Mouse (Mus musculus): ENCODE data around the gene Dohh. TPM values are rescaled to one million over a fixed set of nuclear protein-coding genes. Genes with fewer than 3 reads are reported as not detected.

The Dohh gene
- polyA plus RNA-seq, 1 experiment from 2014 or later, result 61.4 TPM

DNA sequence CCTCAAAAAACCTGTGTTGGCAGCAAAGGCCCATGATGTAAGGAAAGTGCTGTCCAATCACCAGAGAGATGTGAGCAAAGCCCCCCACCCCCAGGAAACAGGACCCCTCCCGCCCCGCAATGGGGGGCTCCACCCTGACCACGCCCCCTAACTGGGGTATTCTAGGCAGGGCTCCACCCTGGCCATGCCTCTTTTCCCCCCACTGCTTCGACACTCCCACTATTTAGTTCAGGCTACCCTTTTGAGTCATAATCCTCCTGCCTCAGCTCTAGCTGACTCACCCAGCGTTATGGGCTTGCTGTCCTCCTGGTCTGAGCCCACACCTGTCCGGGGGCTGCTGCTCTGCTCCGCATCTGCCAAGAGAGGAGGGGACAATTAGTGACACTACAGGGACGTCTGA is 25.1 kb downstream of the Dohh start:
- ATAC-seq (ENCODE audit: low read depth) (no peak), DNase-seq (ENCODE audit: low spot score) (no peak)
- Histone ChIP-seq H3K4me1 (ENCODE audit: control insufficient read depth, insufficient read depth, low read length) (peaks cover 56% of the 10 kb centered on the region), H3K27ac (replicated peaks; ENCODE audit: low read depth, low read length) (0 out of 2 replicates have a peak overlapping the region, but pooled peaks have one; percentile 40), H3K4me2 (ENCODE audit: low read depth, low read length) (no peak overlapping the region), H3K4me3 (ENCODE audit: low read depth, low read length) (no peak overlapping the region), H3K9me3 (ENCODE audit: control insufficient read depth, low read length) (no peaks in the 10 kb centered on the region), H3K36me3 (ENCODE audit: control insufficient read depth, insufficient read depth, low read length) (peaks cover 58% of the 10 kb centered on the region), H3K27me3 (replicated peaks; ENCODE audit: control insufficient read depth, insufficient read depth, low read length) (no peaks in the 10 kb centered on the region), H3K9ac (ENCODE audit: low read depth, low read length) (no peak overlapping the region)
- 21% methylated on average over 6 of the region's 8 CpGs for WGBS

DNA sequence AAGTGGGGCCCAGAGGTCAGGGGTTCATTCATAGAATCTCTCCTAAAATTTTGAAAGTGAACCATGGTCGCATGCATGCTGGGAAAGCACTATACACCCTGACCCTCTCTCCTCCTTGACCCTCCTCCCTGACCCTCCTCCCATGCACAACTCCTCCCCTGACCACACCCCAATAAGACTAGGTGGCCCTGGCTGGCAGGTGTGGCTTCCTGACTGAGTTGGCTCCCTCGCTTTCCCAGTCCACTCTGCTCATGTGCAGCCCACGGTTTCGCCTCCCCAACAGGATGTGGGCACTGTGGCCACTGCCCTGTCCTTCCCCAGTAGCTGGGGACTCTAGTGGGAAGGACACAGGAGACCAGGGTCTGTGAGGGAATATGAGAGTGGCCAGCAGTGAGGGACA is 26.1 kb downstream of the Dohh start:
- WGBS, result 56% methylated on average over 4 of the region's 4 CpGs
- Histone ChIP-seq H3K4me2 (ENCODE audit: low read depth, low read length) (no peak overlapping the region), H3K9ac (ENCODE audit: low read depth, low read length) (no peak overlapping the region)

DNA sequence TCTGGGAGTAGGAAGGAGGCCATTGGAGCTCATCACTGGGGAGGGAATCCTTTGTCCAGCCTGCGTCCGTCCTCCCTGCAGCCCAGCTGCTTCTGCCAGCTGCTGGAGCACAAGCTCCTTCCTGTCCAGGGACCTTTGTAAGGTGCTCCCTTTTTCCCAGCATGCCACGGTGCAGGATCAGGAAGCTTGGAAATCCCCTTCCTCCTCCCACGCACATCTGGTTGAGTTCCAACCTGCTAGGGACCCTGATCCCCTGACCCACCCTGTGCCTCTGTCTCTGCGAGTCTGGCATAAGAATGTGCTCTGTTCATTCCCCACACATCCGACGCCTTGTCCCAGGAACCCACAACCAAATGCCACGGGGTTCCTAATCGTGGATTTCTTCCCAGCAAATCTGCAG is 26.8 kb downstream of the Dohh start:
- Histone ChIP-seq H3K36me3 (ENCODE audit: control insufficient read depth, insufficient read depth, low read length) (peaks cover 43% of the 10 kb centered on the region), H3K27ac (replicated peaks; ENCODE audit: low read depth, low read length) (peak overlapping the region; percentile 84), H3K9me3 (ENCODE audit: control insufficient read depth, low read length) (no peaks in the 10 kb centered on the region), H3K4me1 (ENCODE audit: control insufficient read depth, insufficient read depth, low read length) (peaks cover 70% of the 10 kb centered on the region), H3K27me3 (replicated peaks; ENCODE audit: control insufficient read depth, insufficient read depth, low read length) (no peaks in the 10 kb centered on the region), H3K4me3 (ENCODE audit: low read depth, low read length) (no peak overlapping the region), H3K9ac (ENCODE audit: low read depth, low read length) (no peak overlapping the region), H3K4me2 (ENCODE audit: low read depth, low read length) (no peak overlapping the region)
- 68% methylated on average over 9 of the region's 9 CpGs for WGBS
- ATAC-seq (ENCODE audit: low read depth) (no peak), DNase-seq (ENCODE audit: low spot score) (no peak)

More for the DNA sequence above, 26.1 kb downstream of the Dohh start:
- H3K9me3 ChIP-seq (ENCODE audit: control insufficient read depth, low read length), result no peaks in the 10 kb centered on the region
- ATAC-seq (ENCODE audit: low read depth) (no peak), DNase-seq (ENCODE audit: low spot score) (no peak)
- peak overlapping the region; percentile 40; the same call in 1 of the 2 replicates for H3K27ac ChIP-seq (replicated peaks; ENCODE audit: low read depth, low read length)
- H3K36me3 ChIP-seq (ENCODE audit: control insufficient read depth, insufficient read depth, low read length), result peaks cover 49% of the 10 kb centered on the region
- H3K4me3 ChIP-seq (ENCODE audit: low read depth, low read length), result no peak overlapping the region
- peaks cover 64% of the 10 kb centered on the region for H3K4me1 ChIP-seq (ENCODE audit: control insufficient read depth, insufficient read depth, low read length)
- no peaks in the 10 kb centered on the region for H3K27me3 ChIP-seq (replicated peaks; ENCODE audit: control insufficient read depth, insufficient read depth, low read length)

DNA sequence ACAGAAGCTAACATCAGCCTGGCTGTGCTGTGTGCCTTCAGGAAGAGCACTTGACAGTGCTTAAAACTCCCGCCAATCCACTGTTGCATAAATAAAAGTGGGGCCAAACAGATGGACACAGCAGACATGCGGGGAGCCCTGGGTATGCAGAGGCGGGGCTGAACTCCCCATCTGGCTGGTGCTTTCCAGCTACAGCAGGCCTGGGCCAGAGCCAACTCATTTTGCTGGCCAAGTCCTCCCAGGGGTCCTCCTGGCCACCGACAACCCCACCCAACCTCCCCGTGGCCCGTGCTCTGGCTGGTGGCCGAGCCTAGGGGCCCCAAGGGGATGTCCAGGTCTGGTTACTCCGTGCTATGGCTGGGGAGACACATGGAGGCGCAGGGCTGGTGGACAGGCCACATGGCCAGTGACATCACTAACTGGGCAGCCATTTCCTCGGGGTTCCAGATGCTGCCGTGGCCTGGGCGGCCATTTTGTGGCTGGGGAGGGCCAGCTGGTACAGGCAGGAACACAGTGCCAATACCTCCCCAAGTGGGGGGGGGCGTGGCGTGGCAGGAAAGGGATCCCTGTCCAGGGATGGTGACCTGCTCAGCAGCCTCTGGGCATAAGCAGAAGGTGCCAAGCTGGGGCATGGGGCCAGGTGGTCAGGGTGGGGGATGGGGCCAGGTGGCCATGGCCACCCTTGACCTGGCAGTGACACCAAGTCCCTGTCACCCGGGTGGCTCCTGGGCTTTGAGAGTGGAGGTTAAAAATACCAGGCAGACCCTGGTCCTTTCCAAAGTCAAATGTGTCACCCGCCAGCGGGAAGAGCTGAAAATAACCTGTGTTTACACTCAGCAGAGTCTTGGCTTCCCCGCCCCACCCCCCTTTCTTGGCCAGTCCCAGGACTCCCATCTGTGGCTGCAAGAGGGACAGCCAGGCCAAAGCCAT is 27.5 kb downstream of the Dohh start:
- H3K36me3 ChIP-seq (ENCODE audit: control insufficient read depth, insufficient read depth, low read length), result peaks cover 35% of the 10 kb centered on the region
- H3K9me3 ChIP-seq (ENCODE audit: control insufficient read depth, low read length), result no peaks in the 10 kb centered on the region
- no peak overlapping the region for H3K9ac ChIP-seq (ENCODE audit: low read depth, low read length)
- ATAC-seq (ENCODE audit: low read depth) (peak; percentile 9; the same call in 1 of the 2 replicates), DNase-seq (ENCODE audit: low spot score) (peak; percentile 74)
- peak overlapping the region; percentile 84 for H3K27ac ChIP-seq (replicated peaks; ENCODE audit: low read depth, low read length)
- no peak overlapping the region for H3K4me2 ChIP-seq (ENCODE audit: low read depth, low read length)
- H3K4me3 ChIP-seq (ENCODE audit: low read depth, low read length), result no peak overlapping the region
- H3K4me1 ChIP-seq (ENCODE audit: control insufficient read depth, insufficient read depth, low read length), result peaks cover 77% of the 10 kb centered on the region
- 58% methylated on average over 10 of the region's 18 CpGs for WGBS
- H3K27me3 ChIP-seq (replicated peaks; ENCODE audit: control insufficient read depth, insufficient read depth, low read length), result no peaks in the 10 kb centered on the region

DNA sequence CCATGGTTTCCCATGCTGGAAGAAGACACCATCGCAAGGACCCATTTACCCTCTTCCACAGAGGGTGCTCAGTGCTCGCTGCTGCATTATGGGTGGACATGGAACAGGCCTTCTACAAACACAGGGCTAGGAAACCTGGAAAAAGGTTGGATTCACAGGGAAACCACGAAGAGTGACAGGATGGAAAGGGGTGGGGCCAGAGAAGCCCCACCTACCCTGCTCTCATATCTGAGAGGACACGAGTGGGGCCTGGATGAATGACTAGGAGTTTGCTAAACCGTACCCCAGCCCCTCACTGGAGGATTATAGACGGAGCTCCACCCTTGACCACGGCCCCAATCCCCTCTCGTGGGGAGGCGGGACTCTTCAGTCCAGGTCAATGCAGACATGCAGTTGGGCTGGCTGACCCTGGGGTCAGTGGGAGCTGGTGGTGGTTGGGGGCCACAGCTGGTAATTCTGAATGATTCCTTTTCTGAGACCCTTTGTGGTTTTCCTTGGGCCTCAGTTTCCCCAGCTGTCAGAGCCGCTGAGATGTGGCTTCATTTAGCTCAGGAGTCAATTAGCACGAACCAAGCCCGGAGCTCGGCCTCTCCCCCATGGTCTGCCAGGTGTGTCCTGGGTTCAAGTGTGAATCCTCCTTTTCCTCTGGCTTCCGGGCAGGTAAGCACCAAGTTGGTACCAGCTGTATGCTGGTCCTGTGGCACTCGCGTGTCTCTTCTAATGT is 28.5 kb downstream of the Dohh start:
- H3K4me2 ChIP-seq (ENCODE audit: low read depth, low read length), result no peak overlapping the region
- no peak for DNase-seq (ENCODE audit: low spot score)
- H3K9ac ChIP-seq (ENCODE audit: low read depth, low read length), result no peak overlapping the region
- peak overlapping the region; percentile 84; the same call in 1 of the 2 replicates for H3K27ac ChIP-seq (replicated peaks; ENCODE audit: low read depth, low read length)
- ATAC-seq (ENCODE audit: low read depth), result no peak
- H3K27me3 ChIP-seq (replicated peaks; ENCODE audit: control insufficient read depth, insufficient read depth, low read length), result no peaks in the 10 kb centered on the region
- no peak overlapping the region for H3K4me3 ChIP-seq (ENCODE audit: low read depth, low read length)
- H3K9me3 ChIP-seq (ENCODE audit: control insufficient read depth, low read length), result no peaks in the 10 kb centered on the region
- peaks cover 29% of the 10 kb centered on the region for H3K36me3 ChIP-seq (ENCODE audit: control insufficient read depth, insufficient read depth, low read length)
- WGBS, result 71% methylated on average over 16 of the region's 16 CpGs
- peaks cover 76% of the 10 kb centered on the region for H3K4me1 ChIP-seq (ENCODE audit: control insufficient read depth, insufficient read depth, low read length)

DNA sequence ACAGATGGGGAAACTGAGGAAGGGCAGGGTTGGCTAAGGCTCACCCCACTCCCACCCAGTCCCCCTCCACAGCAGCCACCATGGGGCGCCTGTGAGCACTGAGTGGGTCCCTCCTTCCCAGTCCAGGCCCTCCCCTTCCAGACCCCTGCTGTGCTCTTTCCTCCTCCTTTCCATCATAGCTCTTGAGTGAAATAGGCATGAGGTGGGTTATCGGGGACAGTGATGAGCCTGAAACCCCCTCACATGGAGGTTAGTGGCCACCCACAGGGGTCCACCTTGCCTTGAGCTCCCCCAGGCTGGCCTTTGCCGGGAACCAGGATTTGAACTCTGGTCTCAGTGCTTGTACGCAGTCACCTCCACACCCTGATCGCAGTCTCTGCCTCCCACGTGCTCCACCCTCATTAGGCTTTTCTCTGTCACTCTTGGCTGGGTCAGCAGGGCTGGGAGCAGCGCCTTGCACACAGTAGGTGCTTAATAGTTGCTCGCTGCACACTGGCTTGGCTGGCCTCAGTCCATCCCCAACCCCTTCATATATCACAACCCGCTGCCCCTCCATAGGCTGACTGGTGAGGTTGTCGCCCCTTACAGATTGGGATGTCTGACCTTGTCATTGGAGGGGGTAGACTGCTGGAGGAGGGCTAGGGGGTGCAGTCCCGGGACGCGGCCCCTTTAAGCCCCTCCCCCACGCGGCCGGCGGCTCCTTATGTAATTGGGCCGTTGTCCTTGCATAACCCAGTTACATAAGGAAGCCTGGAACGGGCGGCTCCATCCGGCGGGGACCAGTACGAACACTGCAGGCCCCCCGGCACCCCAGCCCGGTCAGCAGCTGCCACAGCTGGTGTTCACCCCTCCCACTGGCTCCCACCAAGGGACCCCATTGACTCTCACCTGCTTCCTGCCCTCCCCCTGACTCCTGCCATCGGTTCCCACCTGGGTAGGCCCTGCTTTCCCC is 29.4 kb downstream of the Dohh start:
- peak overlapping the region; percentile 35; the same call in 1 of the 2 replicates for H3K9ac ChIP-seq (ENCODE audit: low read depth, low read length)
- H3K9me3 ChIP-seq (ENCODE audit: control insufficient read depth, low read length), result no peaks in the 10 kb centered on the region
- peaks cover 69% of the 10 kb centered on the region for H3K4me1 ChIP-seq (ENCODE audit: control insufficient read depth, insufficient read depth, low read length)
- H3K27ac ChIP-seq (replicated peaks; ENCODE audit: low read depth, low read length), result peak overlapping the region; percentile 84
- DNase-seq (ENCODE audit: low spot score) (peak; percentile 86), ATAC-seq (ENCODE audit: low read depth) (peak; percentile 5; the same call in 1 of the 2 replicates)
- peaks cover 28% of the 10 kb centered on the region; the same call in 1 of the 2 replicates for H3K36me3 ChIP-seq (ENCODE audit: control insufficient read depth, insufficient read depth, low read length)
- WGBS, result 41% methylated on average over 17 of the region's 26 CpGs
- H3K27me3 ChIP-seq (replicated peaks; ENCODE audit: control insufficient read depth, insufficient read depth, low read length), result no peaks in the 10 kb centered on the region
- peak overlapping the region; percentile 1; the same call in 1 of the 2 replicates for H3K4me3 ChIP-seq (ENCODE audit: low read depth, low read length)
- peak overlapping the region; percentile 35 for H3K4me2 ChIP-seq (ENCODE audit: low read depth, low read length)

DNA sequence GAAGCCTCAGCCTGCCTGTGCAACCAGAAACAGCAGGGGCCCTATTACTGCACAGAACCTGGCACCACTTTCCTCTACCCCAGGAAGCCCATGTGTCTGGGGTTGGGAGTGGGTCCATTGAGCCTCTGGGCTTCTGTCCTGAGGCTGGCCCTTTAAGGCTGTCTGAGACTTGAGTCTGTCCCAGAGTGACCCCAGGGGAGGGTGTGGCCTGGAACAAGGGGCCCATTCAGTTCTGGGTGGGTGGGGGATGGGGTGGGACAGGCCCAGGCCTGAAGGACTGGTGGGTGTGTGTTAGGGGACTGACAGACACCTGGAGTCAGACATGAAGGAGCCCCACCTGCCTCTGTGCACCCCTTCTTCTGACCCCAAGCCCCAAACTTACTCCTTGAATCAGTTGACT is 30.5 kb downstream of the Dohh start:
- H3K4me2 ChIP-seq (ENCODE audit: low read depth, low read length), result peak overlapping the region; percentile 35
- no peak for ATAC-seq (ENCODE audit: low read depth)
- H3K36me3 ChIP-seq (ENCODE audit: control insufficient read depth, insufficient read depth, low read length), result peaks cover 33% of the 10 kb centered on the region
- H3K9ac ChIP-seq (ENCODE audit: low read depth, low read length), result no peak overlapping the region
- H3K4me1 ChIP-seq (ENCODE audit: control insufficient read depth, insufficient read depth, low read length), result peaks cover 60% of the 10 kb centered on the region
- peak overlapping the region; percentile 84; the same call in 1 of the 2 replicates for H3K27ac ChIP-seq (replicated peaks; ENCODE audit: low read depth, low read length)
- H3K9me3 ChIP-seq (ENCODE audit: control insufficient read depth, low read length), result no peaks in the 10 kb centered on the region
- H3K27me3 ChIP-seq (replicated peaks; ENCODE audit: control insufficient read depth, insufficient read depth, low read length), result no peaks in the 10 kb centered on the region
- H3K4me3 ChIP-seq (ENCODE audit: low read depth, low read length), result no peak overlapping the region
- peak; percentile 73 for DNase-seq (ENCODE audit: low spot score)

DNA sequence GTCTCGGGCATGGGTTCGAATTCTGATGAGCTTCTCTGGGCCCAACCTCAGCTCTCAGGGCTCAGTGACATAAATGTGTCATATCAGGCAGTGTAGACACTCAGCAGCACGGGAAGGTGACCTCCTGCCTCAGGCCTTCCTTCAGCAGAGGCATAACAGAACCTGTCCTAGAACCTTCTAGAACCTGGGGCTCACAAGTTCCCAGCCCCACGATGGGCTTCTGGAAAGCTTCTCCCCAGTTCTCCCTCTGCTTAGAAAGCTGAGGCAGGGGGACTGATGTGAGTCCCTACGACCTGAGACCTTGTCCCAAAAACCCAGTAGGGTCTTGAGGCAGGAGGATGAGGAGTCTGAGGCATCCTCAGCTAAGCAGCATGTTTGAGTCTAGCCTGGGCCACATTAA is 30.9 kb downstream of the Dohh start:
- H3K4me1 ChIP-seq (ENCODE audit: control insufficient read depth, insufficient read depth, low read length), result peaks cover 59% of the 10 kb centered on the region
- H3K27ac ChIP-seq (replicated peaks; ENCODE audit: low read depth, low read length), result peak overlapping the region; percentile 48

More for the DNA sequence above, 30.9 kb downstream of the Dohh start:
- Histone ChIP-seq H3K27me3 (replicated peaks; ENCODE audit: control insufficient read depth, insufficient read depth, low read length) (no peaks in the 10 kb centered on the region), H3K4me3 (ENCODE audit: low read depth, low read length) (no peak overlapping the region), H3K9me3 (ENCODE audit: control insufficient read depth, low read length) (no peaks in the 10 kb centered on the region), H3K36me3 (ENCODE audit: control insufficient read depth, insufficient read depth, low read length) (peaks cover 37% of the 10 kb centered on the region), H3K4me2 (ENCODE audit: low read depth, low read length) (no peak overlapping the region; the same call in 1 of the 2 replicates), H3K9ac (ENCODE audit: low read depth, low read length) (no peak overlapping the region)
- DNase-seq (ENCODE audit: low spot score), result no peak
- 85% methylated on average over 5 of the region's 5 CpGs for WGBS
- ATAC-seq (ENCODE audit: low read depth), result no peak

Data from embryonic facial prominence, embryonic 14.5 days (tissue).